Mouse (Mus musculus): ENCODE measurements around the gene Erbb3.
"Not testable (repeated sequence)": the region's sequence is repeated elsewhere in the genome, so short reads cannot be mapped to it uniquely, and the experiment has no call there.

Gene Erbb3

DNA sequence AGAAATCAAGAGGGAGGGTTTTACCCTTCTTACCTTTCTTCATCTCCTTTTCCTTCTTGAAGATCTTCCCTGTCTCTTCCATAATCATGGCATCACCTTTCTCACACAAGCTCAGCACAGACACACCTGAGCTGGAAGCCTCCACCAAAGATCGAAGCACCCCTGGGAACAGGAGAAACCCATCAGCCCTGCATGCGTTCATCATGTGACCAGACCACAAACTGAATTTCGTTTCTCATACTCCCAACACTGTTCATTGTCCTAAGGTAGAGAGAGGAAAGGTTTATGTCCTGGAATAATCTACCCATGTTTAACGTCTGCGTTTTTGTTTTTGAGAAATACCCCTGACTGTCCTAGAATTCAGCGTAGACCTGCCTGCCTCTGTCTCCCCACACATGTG lies 25.9 kb downstream of the Erbb3 start:
- in situ Hi-C loops (cut with MboI, MseI): no loop called here

DNA sequence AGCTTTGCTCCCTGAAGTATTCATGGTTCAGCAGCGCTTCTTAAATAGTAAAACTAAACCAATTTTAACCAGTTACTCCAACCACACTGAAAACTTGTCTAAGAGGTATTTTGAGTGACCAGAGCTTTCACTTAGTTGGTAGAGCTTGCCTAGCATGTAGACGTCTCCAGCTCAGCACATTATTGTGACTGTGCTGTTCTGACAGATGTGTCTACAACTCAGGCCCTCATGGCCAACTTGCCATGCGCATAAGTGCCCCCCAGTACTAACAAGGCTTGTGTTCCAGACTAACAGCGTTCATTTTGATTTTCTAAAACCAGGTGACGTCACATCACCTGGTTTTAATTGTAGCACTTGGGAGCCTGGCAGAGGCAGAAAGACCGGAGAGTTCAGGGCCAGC lies 32.5 kb downstream of the Erbb3 start:
- in situ Hi-C loops (cut with MboI, MseI): no loop called here

DNA sequence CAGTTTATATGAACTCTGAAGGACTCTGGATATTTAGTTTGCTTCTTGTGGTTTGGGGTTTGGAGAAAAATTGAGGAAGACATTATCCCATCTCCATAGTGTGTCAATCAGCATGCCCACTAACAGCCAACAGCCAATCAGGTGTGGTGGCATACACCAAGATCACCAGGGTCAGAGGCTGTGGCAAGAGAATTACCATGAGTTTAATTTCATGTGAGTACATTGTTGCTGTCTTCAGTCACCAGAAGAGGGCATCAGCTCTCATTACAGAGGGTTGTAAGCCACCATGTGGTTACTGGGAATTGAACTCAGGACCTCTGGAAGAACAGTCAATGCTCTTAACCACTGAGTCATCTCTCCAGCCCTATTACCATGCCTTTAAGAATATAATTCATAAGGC lies 33.2 kb downstream of the Erbb3 start:
- in situ Hi-C loops (cut with MboI, MseI): no loop called here

DNA sequence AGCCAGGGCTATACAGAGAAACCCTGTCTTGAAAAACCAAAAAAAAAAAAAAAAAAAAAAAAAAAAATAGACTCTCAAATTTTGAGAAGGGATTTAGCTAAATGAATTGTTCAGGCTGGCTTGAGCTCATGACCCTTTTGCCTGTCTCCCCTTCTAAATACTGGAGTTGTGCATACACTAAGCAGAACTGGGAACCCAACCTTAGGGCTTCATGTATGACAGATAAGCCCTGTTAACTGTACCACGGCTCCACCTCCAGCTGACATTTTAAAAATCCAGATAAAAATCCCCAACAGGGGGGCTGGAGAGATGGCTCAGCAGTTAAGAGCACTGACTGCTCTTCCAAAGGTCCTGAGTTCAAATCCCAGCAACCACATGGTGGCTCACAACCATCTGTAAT lies 33.9 kb downstream of the Erbb3 start:
- in situ Hi-C loops (cut with MboI, MseI): not testable (repeated sequence)

GRCm38 (mm10) chr10:128550144-128550823 lies 39.2 kb downstream of the Erbb3 start:
- in situ Hi-C loops (cut with MboI, MseI): not testable (repeated sequence)

- in situ Hi-C loops (cut with MboI, MseI): loop anchor here (10.0 kb wide), 1 partner anchor 1235 kb away; the partner anchor contains the start of gene Mars
Measured at GRCm38 (mm10) chr10:128549682-128550057, 39.8 kb downstream of the Erbb3 start.

DNA sequence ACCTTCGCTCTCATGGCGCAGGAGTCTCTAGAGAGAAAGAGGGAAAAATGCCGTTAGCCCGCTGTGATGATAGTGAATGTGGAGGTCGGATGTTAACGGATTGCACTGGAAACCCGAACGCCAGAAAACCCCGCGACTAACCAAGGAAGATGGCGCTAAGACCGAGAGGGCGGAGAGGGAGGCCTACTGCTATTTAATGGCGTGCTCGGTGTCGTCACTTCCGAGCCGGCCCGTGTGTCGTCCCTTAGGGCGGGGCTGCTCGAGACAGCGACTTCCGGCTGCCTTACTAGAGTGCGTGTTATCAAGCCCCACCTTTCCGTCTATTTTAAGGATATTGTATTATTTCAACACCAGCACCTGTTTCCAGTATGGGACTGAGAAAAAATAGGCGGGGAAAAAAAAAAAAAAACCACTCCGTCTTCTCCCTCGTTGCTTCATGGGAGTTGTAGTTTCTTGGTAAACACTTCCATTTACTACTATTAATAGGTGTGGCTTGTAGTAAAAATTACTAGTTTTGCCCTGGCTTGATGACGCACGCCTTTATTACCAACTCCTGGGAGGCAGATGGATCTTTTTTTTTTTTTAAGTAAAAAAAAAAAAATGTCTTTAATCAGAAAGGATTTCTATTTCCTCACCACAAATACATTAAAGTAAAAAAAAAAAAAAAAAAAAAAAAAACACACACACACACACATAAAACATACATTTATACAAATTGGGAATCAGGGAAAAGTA lies 40.3 kb downstream of the Erbb3 start, which contains the start of gene Rpl41:
Rpl41 (minus strand) TSS at position 359 of the 735 bp plus-strand sequence.
- in situ Hi-C loops (cut with MboI, MseI): loop anchor here (10.0 kb wide), 1 partner anchor 1234 kb away; the partner anchor contains the start of gene Mars

DNA sequence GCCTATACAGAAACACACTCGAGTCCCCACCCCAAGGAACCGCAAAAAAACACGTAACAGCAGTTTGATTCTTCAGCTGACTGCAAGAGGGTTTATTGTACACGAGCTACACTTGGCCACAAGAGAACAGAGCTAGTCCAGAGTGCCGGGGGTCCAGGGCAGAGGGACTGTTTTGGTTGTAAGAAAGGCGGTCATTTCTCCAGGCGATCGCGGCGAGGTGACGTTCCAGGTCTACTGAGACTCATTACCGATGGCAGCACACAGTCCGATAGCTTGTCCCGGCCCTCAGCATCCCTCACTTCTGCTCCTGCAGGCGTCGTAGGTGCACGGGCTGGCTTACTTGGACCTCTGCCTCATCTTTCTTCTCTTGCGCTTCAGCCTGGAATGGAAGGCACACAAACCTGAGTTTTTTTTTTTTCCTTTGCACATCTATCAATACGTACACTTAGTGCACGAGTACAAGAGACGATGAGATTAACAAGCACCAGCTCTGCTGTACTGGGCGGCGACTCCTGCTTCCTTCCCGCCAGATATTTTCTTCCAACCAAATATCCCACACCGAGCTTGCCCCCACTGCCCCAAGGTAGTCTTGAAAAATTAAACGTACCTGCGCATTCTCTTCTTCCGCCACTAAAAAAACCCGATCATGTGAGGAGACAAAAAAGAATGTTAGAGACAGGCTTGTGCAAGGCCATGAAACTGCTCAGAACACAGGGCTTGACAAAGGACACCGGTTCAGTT lies 41.2 kb downstream of the Erbb3 start:
- in situ Hi-C loops (cut with MboI, MseI): loop anchor here (10.0 kb wide), 1 partner anchor 1233 kb away; the partner anchor contains the start of gene Mars

DNA sequence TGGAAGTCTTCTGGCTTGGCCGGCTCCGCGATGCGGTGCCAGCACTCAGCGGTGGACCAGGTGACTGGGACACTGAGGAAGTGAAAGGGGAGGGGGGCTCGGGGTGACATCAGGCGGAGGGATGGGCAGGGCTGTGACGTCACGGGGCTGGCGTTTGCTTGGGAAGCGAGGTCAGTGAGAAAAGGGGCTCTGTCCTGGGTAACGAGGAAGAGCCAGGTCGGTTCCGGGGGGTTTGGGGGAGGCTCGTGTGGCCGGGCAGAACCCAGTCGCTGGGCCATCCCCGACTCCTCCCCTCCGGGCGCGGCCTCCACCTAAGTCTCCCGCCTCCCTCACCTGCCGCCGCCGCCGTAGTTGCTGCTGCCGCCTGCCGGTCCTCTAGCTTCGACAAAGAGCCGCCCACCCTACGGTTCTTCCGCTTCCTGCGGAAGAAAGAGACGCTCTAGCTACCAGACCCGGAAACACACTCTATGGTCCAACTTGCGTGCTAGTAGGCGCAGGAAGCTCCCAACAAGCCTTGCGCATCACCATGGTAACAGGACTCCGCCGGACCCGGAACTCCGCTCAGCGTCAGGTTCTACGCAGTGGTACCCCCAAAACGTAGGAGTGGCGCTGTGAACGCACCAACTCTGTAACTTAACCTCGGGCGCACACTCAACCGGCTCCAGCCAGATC lies 42.0 kb downstream of the Erbb3 start, which contains the start of gene Zc3h10:
Zc3h10 (minus strand) TSS at position 414 of the 672 bp plus-strand sequence.
- in situ Hi-C loops (cut with MboI, MseI): loop anchor here (10.0 kb wide), 1 partner anchor 1233 kb away; the partner anchor contains the start of gene Mars

- in situ Hi-C loops (cut with MboI, MseI): loop anchor here (10.0 kb wide), 1 partner anchor 1232 kb away; the partner anchor contains the start of gene Mars
Measured at GRCm38 (mm10) chr10:128546787-128547186, 42.7 kb downstream of the Erbb3 start.

GRCm38 (mm10) chr10:128546361-128546760 lies 43.1 kb downstream of the Erbb3 start:
- in situ Hi-C loops (cut with MboI, MseI): loop anchor here (10.0 kb wide), 1 partner anchor 1232 kb away; the partner anchor contains the start of gene Mars

DNA sequence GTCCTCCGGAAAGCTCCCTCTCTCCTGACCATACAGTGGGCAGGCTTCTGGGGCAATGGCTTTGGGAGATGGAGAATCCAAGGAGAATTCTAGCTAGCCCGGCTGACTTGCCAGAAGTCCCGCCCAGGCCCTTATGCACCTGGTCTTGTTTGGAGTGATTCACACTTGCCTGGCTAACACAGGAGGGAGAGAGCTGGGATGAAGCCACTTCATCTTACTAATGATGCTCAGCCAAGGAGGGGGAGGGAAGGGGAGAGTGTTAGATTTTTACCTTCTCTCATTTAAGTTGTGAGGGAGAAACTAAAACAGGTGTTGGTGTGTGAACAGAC lies 43.9 kb downstream of the Erbb3 start:
- in situ Hi-C loops (cut with MboI, MseI): loop anchor here (10.0 kb wide), 1 partner anchor 1231 kb away; the partner anchor contains the start of gene Mars

GRCm38 (mm10) chr10:128544674-128545569 lies 44.5 kb downstream of the Erbb3 start:
- in situ Hi-C loops (cut with MboI, MseI): loop anchor here (10.0 kb wide), 1 partner anchor 1230 kb away; the partner anchor contains the start of gene Mars

- in situ Hi-C loops (cut with MboI, MseI): loop anchor here (10.0 kb wide), 1 partner anchor 1229 kb away; the partner anchor contains the start of gene Mars
Measured at GRCm38 (mm10) chr10:128544151-128544657, 45.2 kb downstream of the Erbb3 start.

GRCm38 (mm10) chr10:128543100-128543499 lies 46.4 kb downstream of the Erbb3 start:
- in situ Hi-C loops (cut with MboI, MseI): loop anchor here (10.0 kb wide), 1 partner anchor 1228 kb away; the partner anchor contains the start of gene Mars

GRCm38 (mm10) chr10:128538340-128538870 lies 51.0 kb downstream of the Erbb3 start:
- in situ Hi-C loops (cut with MboI, MseI): no loop called here

DNA sequence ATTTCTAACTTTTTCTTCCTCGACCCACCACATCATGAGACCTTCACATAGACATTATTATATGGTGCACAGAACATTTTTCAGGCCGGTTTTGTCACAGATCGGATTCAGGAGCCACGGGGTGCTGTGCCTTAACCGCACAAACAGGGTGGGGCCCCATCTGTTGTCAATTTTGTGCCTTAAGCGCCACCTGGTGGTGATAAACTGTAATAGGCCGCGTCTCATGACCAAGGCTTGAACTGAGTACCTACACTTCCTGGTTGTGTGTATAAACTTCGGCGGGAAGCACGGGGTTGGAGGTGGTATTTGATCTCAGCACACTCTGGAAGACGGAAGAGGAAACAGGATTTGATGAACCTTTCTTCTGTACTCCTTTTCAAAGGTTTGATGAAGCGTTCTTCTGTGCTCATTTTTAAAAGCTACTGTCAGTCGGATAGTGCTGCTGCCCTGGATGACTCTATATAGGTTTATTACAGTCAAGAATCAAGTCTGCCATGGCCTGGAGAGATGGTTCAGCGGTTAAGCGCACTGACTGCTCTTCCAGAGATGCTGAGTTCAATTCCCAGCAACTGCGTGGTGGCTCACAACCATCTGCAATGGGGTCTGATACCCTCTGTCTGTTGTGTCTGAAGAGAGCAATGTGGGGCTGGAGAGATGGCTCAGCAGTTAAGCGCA lies 53.0 kb downstream of the Erbb3 start:
- in situ Hi-C loops (cut with MboI, MseI): no loop called here

GRCm38 (mm10) chr10:128535624-128536265 lies 53.7 kb downstream of the Erbb3 start:
- in situ Hi-C loops (cut with MboI, MseI): no loop called here
